Mouse (Mus musculus) liver, postnatal 0 days (tissue): ENCODE results near the gene Gm5105.

Experiments
- CTCF ChIP-seq: sonication (generic); IDR thresholded peaks from 2 replicates; pipeline ENCODE4 v1.5.1; 2016; ENCODE audit warnings: antibody characterized with exemption, low read depth
- EP300 ChIP-seq: IDR thresholded peaks from 2 replicates; pipeline ENCODE4 v1.6.1; 2016; ENCODE audit warnings: antibody characterized with exemption, low read depth, mild to moderate bottlenecking

GRCm38 (mm10) chr3:138014725-138015124 is 52.5 kb downstream of the Gm5105 start:
- TF ChIP-seq CTCF (no peak), EP300 (no peak)
